Mouse (Mus musculus) ovary, postnatal 10 days (tissue): ENCODE data around the gene Zfp354b.
A peak's percentile ranks its signal among the peaks of the same experiment; 100 is the strongest.

Experiments
- DNase-seq: peaks from one replicate; pipeline ENCODE4 v3.0.0; 2022; ENCODE audit warnings: low spot score

The Zfp354b gene

DNA sequence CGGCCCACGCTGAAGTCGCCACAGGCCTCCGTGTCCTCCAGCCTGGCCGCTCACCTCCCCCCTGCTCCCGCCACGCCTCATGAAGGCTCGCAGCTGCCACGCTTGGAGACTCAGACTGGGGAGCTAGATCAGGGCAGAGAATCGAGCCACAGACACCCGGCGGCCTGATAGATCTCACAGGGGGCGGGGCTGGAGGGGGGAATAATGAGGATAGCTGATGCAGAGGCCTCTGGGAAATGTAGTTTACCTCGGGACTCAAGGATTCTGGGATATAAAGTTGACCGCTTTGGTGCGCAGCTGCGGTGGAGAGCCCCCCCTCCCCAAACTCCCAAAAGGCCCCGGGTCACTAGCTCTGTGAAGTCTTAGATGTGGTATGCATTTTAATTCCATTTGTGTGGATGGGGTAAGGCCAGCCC lies at the start of gene Zfp354b:
TSS of gene Zfp354b (minus strand) at position 183 of the 416 bp plus-strand sequence.
- peak; percentile 33 for DNase-seq

DNA sequence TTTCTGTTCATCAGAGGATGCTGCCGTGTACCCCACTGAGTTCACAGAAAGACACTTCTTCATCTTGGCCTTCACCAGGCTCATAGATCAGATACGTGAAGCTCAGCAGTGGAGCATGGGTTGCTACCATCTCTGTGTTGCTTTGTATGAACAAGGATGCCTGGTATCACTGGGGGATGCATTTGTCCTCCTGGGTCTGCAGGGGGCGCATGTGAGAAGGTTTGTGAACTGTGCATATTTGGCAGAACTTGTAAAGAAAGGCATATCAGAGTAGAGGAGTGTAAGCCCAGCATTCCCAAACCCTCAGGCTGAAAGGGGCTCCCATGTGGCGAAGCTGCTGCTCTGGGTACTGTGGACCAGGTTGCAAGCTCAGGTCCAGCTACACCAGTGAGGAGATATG lies 45.8 kb upstream of the Zfp354b start:
- no peak for DNase-seq

DNA sequence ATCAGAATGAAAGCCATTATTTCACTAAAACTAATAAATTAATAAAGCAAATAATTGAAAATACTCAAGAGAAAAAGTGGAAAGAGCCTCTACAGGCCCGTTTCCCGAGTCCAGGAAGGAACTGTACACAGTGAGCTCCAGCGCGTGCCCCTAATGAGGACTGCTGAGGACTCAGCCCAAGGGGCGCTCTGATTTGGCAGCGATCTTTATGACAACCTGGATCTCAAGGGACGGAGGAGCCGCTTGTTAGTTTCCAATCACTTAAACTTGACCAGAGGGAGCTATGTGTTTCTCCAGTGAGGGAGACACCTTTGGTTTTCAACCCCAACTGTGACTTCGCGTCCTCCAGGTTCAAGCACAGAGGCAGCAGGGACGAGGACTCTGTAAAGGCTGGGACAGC lies 34.8 kb upstream of the Zfp354b start, which contains the start of gene Olfr1378:
TSS of gene Olfr1378 (plus strand) at position 301 of the 400 bp plus-strand sequence.
- no peak for DNase-seq

DNA sequence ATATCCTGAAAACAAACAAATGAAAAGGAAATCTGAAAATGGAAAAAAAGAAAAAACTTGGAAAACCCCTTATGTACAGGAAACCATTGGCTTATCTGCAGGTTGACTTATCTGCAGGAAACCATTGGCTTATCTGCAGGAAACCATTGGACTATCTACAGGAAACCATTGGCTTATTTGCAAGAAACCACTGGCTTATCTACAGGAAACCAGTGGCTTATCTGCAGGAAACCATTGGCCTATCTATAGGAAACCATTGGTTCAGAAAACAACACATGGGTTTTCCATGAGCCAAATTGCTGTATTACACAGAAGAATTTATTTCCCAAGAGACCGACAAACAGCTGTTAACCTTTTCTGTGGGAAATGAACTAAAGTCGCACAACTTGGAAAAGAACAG lies 33.5 kb upstream of the Zfp354b start:
- no peak for DNase-seq

DNA sequence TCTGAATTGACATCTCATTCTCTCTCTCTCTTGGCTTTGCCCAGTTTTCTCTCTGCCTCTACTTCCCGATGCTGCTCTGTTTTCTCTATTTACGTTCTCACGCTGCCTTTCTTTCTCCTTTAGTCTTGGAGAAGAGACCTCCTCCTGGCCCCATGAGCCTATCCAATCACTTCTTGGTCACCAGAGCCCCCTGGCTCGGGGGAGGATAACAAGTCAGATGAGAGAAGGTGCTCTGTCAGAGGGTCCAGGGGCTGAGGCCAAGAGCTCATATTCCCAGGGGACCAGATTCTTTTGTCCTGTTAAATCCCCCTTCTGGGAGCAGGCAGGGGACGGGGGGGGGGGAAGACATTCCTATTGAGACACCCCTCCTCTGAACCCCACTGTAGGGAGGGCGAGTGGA lies 22.2 kb upstream of the Zfp354b start, which contains the start of gene Prop1:
TSS of gene Prop1 (minus strand) at position 101 of the 400 bp plus-strand sequence.
- DNase-seq: no peak

DNA sequence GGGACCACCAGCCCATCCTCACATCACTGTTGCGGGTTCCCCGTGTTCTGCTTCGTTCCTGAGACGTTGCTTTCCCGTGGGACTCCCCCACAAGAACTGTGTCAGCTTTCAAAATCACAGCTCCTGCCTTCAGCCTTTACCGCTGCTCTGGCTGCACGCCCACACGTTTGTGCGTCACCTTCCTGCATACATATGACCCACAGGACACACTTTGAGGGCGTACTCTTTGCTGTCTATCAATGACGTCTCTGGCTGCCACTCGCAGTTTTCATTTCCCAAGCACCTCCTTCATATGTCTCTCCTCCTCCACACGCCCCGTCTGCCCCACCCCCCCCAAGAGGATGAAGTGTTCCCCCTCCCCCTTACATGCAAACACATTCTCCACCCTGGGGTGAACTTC lies 20.9 kb upstream of the Zfp354b start:
- no peak for DNase-seq

DNA sequence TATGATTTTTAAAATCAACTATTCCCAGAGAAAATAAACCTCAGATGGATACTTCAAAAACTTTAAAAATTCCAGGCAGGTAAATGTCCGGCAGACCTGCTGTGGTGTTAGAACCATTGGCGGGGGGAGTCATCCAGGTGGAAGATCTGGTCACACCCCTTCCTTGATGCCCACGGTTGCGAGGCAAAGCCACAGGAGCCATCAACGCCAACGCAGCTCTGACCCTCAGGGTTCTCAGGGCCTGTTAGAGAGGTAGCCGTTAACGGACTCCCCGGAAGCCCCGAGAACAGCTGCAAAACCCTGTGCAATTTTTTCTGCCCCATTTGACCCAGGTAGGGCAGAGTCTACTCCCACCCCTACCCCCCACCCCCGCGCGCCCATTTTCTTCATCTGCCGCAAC lies 12.1 kb upstream of the Zfp354b start, which contains the start of gene 4933414I15Rik:
TSS of gene 4933414I15Rik (minus strand) at position 260 of the 400 bp plus-strand sequence.
- DNase-seq: no peak

DNA sequence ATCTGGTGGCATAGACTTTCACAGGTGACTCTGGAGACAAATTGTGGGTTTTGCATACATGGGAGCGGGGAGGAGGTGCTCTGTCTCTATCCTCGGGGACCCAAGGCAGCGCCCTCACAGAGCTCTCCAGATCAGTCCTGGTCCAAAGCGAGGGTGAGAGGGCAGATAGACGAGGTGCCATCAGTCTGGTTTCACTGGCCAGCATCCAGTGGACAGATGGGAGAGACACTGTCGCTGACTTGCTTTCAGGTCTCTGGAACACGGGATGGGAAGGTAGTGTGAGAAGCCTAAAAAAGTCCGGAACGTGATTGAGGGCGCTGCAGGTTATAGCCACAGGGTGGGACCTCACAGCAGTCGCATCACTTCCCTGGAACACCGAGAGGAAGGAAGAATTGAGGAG lies 11.0 kb upstream of the Zfp354b start:
- DNase-seq: no peak

DNA sequence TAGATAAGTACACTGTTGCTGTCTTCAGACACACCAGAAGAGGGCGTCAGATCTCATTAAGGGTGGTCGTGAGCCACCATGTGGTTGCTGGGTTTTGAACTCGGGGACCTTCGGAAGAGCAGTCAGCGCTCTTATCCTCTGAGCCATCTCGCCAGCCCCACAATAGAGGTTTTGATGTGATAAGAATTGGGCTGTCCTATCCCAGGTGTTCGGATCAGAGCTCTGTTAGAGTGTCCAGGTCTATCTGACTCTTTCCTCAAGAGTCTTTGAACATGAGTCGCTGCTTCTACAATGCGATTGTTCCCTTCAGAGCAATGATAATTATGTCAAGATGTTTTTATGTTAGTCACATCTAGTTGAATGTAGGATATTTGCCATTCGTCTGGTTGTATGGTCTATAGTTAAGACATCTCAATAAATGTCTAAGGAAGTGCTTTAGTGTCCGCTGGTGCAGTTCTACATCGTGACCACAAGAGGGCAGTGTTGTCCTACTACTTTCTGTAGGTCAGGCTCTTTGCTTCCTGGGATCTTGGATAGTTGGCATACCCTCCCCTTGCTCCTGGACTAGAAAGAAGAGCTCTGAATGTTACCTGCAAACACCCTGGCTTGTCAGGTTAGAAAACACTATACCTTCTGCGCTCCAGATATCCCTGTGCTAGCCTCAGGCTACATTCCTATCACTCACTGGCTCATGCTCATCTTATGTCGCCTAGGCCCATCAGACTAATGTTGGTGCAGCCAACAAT lies 8.4 kb upstream of the Zfp354b start:
- DNase-seq: no peak

DNA sequence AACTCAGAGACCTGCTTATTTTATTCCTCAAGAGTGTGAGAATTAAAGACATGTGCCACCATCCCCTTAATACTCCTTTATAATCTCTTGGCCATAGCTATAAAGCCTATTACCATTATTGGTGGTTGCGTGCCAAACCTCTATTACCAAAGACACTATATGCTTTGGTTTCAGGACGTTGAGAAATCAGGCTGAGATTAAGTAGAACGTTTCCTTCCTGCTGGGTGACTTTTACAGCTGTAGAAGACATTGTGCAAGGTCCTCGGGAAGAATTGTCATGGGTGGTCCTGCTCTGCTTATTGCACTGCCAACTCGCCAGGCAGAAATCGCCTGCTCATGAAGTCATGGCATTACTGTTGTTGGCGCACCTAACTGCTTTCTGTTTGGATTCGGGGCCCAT lies 7.0 kb upstream of the Zfp354b start:
- no peak for DNase-seq

DNA sequence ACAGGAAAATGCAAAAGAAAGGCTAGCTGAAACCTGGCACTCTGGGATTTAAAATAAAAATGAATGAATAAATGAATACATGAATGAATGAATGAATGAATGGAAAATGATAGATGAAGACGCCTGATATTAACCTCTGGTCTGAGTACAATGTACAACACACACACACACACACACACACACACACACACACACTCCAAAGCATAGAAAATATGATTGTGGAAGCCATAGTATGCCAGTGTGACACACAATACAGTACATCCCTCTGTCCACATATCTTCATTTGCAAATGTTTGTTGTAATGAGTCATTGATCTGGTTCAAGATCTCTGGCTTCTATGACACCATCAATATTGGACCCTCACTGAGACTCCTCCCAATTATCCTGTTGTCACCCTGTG lies 607 bp upstream of the Zfp354b start:
- DNase-seq: no peak

DNA sequence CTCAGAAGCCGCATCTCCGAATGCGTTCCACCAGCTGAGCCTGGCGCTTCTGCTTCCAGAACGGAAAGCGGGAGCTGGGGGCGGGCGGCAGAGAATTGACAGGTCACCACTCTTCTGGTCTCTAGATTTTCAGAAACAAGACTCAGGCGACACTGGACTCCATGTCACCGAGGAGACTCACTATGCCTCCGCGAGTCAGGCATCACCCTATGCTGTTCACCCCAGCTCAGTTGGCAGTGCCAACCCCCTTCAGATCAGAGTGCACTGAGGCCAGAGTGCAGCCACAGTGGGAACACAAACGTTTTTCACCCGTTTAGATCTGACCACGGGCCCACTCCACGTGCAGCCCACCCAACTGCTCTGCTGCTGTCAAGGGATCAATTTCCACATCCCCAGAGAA lies 412 bp downstream of the Zfp354b start:
- no peak for DNase-seq

DNA sequence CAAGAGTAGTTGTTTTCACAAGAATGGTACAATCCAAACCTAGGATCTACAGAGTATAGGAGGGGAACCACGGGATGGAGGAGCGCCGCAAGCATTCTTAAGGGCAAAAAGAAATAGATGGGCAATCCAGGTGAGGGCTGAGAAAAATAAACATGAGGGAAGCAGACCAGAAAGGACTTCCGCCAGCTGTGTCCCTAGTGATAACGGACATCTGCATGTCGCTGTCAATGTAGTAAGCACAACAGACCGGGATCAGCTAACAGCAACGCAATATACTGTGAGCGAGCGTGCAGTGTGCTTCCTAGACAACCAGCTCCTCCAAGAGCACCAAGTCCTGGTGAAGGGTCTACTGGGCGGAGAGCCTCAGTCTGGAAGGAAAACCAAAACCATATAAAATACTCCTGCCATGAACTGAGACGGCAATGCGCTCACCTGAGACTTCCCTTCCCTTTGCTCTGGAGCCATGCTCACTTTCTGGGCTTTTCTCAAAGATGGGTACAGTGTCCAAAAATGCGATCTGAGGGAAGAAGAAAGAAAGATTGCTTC lies 891 bp downstream of the Zfp354b start:
- DNase-seq: no peak

DNA sequence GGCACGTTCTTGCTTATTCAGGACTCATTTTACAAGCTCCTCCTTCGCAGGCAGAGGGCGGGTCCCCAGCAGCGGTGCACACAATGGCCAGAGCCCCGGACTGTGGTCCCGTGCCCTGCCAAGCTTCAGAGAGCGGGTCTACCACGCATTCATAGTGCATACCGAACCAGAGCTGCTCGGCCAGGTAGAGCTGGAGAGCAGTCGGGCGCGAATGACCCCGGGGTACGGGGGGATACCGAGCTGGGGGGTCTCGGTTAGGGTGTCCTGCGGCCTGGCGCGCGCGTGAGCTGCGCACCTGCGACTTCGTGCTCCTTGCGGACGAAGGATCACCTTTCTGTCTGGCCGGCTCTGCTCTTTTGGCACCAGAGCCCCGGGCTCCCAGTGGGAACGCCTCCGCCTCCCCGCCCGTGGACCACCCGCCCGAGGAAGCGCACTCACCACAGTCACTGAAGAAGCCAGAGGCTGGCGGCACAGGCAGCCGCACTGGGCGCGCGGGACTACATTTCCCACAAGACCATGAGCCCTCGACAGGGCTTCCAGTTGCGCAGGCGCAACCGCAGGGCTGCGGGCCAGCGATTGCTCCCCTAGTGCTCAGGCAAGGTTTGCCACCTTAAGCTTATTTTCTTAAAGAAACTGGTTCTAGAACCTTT lies 15.6 kb downstream of the Zfp354b start, which contains the start of gene Zfp2:
TSS of gene Zfp2 (minus strand) at position 495 of the 650 bp plus-strand sequence.
- peak; percentile 76 for DNase-seq

DNA sequence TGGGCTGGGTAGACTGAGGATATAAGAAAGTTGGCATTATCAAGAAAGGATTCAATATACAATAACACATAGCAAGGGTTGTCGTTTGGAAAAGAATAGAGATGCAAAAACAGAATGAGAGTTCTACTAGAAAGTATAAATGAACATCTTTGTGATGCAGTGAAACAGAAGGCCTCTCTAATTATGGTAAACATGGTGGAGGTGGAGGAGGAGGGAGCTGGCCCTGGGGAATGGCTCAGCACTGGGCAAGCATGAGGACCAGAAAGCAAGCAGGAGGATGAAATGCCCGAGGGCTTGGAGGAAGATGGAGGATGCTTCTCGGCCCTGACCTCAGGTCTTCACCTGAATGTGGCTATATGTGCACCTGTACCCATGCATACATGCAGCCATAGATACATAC lies 17.0 kb downstream of the Zfp354b start:
- no peak for DNase-seq

DNA sequence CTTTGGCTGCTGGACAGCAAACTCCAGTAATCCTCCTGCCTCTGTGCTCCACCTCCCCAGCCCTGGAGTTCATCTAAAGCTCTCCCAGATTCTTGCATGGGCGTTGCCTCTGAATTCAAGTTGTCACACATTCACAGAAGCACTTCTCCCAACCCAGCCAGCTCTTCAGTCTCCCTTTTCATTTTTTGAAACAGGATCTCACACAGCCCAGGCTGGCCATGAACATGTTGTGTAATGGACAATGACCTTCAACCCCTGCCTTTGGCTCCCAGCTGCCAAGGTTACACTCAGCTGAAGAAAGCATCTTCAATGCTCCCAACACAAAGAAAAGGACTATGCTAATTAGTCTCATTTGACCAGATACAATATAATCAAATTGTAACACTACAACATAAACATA lies 18.1 kb downstream of the Zfp354b start:
- DNase-seq: no peak

DNA sequence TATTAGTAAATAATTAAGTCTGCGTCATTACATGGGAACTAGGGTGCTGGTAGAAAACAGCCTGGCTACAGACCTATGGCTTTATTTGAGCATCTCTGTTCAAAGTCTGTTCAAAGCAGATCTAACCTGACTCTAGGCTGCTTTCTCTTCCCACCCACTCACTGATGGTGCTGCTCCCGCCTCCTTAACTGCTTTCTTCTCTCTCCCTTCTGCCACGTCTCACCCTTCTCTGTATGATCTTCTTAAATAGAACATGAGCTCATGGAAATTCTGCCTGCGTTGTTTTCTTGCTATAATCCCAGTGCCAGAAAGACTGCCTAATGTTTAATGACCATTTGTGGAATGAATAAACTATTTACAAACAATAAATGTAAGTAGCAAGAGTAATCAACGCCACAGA lies 23.3 kb downstream of the Zfp354b start:
- DNase-seq: no peak

DNA sequence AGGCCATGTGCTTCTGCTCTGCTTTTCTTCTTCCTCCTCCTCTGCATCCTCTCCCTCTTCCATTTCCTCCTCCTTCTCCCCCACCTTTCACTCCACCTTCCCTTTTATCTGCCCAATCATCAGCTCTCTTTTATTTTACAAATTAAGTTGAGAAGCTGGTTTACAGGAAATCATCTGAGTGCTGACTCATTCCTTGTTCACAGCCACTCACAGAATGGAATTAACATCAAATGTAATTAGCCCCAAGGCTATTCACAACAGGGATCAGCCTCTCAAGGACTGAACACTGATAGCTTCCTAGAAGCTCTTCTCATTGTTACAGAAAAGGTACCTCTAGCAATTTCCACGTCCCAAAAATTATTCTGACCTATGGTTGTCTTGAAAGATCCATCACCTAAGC lies 34.1 kb downstream of the Zfp354b start:
- no peak for DNase-seq

DNA sequence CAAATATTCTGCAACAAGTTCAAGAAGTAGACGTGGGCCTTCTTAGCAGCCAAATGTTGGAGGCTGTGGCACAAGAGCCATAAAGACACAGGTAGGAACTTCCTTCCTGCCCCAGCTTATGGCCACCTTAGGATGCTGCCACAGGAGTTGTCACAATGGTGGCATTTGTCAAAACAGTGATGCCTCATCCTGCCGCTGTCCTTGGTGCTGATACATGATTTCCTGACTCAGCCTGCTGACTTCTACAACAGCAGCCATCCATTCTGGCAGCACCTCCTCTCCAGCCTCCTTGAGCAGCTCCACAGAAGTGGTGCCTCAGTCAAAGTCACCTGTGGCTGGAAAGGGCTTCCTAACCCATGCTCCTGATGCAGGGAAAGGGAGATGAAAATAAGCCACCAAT lies 39.0 kb downstream of the Zfp354b start:
- no peak for DNase-seq

DNA sequence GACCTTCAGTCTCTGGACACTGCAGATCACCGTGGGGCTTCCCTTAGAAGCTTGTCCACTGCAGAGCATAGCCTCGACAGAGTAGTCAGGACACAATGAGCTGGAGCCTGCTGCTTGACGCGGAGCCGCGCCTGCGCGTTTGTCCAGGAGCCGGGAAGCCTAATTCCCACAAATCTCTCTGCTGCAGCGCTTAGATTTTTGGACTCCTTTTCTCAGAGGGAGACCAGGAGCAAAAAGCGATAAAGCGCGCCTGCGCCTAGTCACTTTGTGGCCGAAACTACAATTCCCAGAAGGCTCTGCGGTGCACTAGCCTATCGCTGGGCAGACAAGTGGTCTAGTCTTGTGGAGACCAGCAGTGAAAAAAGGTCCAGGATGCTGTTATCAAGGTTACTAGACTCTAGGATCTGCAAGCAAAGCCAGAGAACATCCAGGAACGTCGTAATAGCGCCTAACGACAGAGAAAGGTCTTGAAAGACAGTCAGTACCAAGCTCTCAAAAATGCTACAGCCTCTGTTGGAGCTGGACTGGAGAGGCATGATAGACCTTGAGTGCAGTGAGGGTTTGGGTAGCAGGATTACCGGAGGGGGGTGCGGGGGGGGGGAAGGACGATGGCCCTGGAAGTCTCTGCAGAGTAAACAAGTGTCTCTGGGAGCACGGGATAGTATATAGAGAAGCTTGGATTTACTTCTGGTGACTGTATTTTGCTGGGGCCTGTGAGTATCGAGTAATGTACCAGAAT lies 43.9 kb downstream of the Zfp354b start, which contains the start of gene Zfp454:
TSS of gene Zfp454 (minus strand) at position 262 of the 739 bp plus-strand sequence.
- peak; percentile 67 for DNase-seq

DNA sequence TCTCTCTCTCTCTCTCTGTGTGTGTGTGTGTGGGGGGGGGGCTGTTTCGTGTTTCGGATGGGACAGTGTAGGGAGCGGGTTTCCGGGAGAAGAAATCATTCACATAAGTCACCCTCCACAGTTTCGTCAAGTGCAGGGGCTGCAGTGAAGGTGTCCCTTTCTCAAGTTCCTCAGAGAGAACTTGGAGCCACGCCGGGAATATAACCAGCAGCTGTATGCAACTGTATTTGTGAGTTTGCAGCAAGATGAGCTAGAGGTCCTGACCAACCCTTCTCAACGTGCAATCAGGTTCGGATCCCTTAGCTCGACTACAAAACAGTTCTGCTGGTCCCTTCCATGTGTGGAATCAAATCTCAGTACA lies 44.5 kb downstream of the Zfp354b start:
- no peak for DNase-seq

DNA sequence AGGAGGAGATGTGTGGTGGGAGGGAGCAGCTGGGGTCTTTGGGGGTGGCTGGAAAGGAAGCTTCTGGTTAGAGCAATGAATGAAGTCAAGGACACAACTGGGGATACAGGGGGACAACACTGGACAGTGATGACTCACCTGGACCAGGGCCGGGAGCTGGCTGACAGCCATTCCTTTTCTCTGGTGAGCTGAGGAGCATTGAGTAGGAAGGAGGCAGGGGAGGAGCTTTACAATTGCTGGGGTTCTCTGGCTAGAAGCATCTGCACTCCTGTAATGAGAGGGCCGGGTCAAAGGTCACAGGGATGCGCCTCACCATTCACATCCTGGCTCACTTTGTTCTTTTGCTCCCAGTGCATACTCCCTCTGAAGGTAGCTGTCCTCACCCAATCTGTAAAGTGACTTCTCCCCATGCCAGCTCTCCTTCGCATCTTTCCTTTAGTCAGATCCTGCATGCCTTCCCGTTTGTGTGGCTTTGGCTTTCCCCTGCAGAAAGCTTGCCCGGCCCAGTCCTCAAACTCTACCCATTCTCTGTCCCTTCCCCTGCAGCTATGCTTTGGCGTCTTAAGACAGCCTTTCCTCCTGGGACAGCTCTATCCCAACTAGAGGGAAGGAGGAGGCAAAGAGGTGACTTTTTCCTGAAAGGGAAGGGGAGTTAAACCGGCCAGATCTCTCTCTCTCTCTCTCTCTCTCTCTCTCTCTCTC lies 45.1 kb downstream of the Zfp354b start:
- no peak for DNase-seq
